Mouse (Mus musculus) liver, embryonic 14.5 days (tissue): ENCODE data around the gene Ikzf1. TPM values are rescaled to one million over a fixed set of nuclear protein-coding genes. Genes with fewer than 3 reads are reported as not detected.

Source experiments
- ATAC-seq: fragments of 200-750 bp; cut with Nextera tagmentation; 2 replicates; pipeline ENCODE4 v1.8.0; 2017; ENCODE audit warnings: moderate number of reproducible peaks, mild to moderate bottlenecking, moderate library complexity; ENCODE audit not compliant: insufficient read depth
- DNase-seq, 3 experiments: peaks; one replicate each; pipeline ENCODE4 v3.0.0-alpha.2; 2012 to 2013; ENCODE audit warnings: low read depth in 3 of 3, low spot score in 3 of 3
- H3K27ac ChIP-seq: fragments of 300-500 bp; sonication (generic); 2 replicates; pipeline ENCODE4 v1.5.1; 2014; ENCODE audit warnings: moderate library complexity, mild to moderate bottlenecking, control low read depth, inconsistent platforms
- H3K27me3 ChIP-seq: fragments of 300-500 bp; sonication (generic); 2 replicates; pipeline ENCODE4 v1.6.1; 2014; ENCODE audit warnings: mild to moderate bottlenecking, low read length, moderate library complexity; ENCODE audit not compliant: control insufficient read depth, insufficient read depth
- H3K36me3 ChIP-seq: fragments of 300-500 bp; sonication (generic); replicated peaks from 2 replicates; pipeline ENCODE4 v1.6.1; 2014; ENCODE audit warnings: low read depth; ENCODE audit not compliant: control insufficient read depth, insufficient read depth
- H3K4me1 ChIP-seq, 2 experiments: fragments of 200-500 bp in 1 of 2; fragments of 300-500 bp in 1 of 2; sonication (generic) in 1 of 2; replicated peaks; 2 replicates each; pipeline ENCODE4 v1.6.1; 2012 to 2014; ENCODE audit warnings: antibody characterized with exemption in 1 of 2, inconsistent platforms in 1 of 2, low read length in 1 of 2; ENCODE audit not compliant: control insufficient read depth in 2 of 2, insufficient read depth in 2 of 2
- H3K4me2 ChIP-seq: fragments of 300-500 bp; sonication (generic); 2 replicates; pipeline ENCODE4 v1.6.1; 2014; ENCODE audit warnings: low read depth, mild to moderate bottlenecking, control low read depth, moderate library complexity
- H3K4me3 ChIP-seq, 2 experiments: fragments of 200-500 bp in 1 of 2; fragments of 300-500 bp in 1 of 2; sonication (generic) in 1 of 2; 2 replicates each; pipeline ENCODE4 v1.5.1; 2012 to 2014; ENCODE audit warnings: low read depth in 2 of 2, low read length in 2 of 2, mild to moderate bottlenecking in 2 of 2, control low read depth in 1 of 2, inconsistent platforms in 1 of 2, moderate library complexity in 1 of 2; ENCODE audit not compliant: insufficient read depth in 1 of 2
- H3K9ac ChIP-seq: fragments of 300-500 bp; sonication (generic); replicated peaks from 2 replicates; pipeline ENCODE4 v1.6.1; 2014; ENCODE audit warnings: mild to moderate bottlenecking, control low read depth, moderate library complexity
- H3K9me3 ChIP-seq: fragments of 300-500 bp; sonication (generic); 2 replicates; pipeline ENCODE4 v1.6.1; 2016; ENCODE audit warnings: low read length, mixed read lengths; ENCODE audit not compliant: control insufficient read depth
- CTCF ChIP-seq: IDR thresholded peaks from 2 replicates; pipeline ENCODE4 v1.5.1; 2016; ENCODE audit warnings: antibody characterized with exemption, low read depth, control low read depth
- EP300 ChIP-seq: IDR thresholded peaks from 2 replicates; pipeline ENCODE4 v1.6.1; 2016; ENCODE audit warnings: antibody characterized with exemption, low read depth
- WGBS: fragments of 180-500 bp; shearing (Covaris S2); extraction: QIAGEN DNeasy Blood & Tissue Kit; methylation state at CpG from one replicate; pipeline ENCODE4 v1.1.7; 2014; ENCODE audit not compliant: insufficient replicate concordance; 5-methylcytosine and 5-hydroxymethylcytosine counted together
- polyA plus RNA-seq, 2 experiments: library from polyadenylated mRNA; depleted of rRNA in 1 of 2; stranded (reverse) in 1 of 2; unstranded in 1 of 2; fragments of >200 nt; fragmentation: Nextera tagmentation in 1 of 2; extraction: Ambion mirVana in 1 of 2; gene quantifications; 2 replicates each; pipeline versions ENCODE4 v1.2.1 to v1.2.3; 2012 to 2014

Gene Ikzf1
- polyA plus RNA-seq (2012; rRNA removed) (63.3 and 65.4 TPM in 2 replicates), polyA plus RNA-seq (2014; fragmentation: Nextera tagmentation; extraction: Ambion mirVana) (46.6 and 60.5 TPM in 2 replicates)

DNA sequence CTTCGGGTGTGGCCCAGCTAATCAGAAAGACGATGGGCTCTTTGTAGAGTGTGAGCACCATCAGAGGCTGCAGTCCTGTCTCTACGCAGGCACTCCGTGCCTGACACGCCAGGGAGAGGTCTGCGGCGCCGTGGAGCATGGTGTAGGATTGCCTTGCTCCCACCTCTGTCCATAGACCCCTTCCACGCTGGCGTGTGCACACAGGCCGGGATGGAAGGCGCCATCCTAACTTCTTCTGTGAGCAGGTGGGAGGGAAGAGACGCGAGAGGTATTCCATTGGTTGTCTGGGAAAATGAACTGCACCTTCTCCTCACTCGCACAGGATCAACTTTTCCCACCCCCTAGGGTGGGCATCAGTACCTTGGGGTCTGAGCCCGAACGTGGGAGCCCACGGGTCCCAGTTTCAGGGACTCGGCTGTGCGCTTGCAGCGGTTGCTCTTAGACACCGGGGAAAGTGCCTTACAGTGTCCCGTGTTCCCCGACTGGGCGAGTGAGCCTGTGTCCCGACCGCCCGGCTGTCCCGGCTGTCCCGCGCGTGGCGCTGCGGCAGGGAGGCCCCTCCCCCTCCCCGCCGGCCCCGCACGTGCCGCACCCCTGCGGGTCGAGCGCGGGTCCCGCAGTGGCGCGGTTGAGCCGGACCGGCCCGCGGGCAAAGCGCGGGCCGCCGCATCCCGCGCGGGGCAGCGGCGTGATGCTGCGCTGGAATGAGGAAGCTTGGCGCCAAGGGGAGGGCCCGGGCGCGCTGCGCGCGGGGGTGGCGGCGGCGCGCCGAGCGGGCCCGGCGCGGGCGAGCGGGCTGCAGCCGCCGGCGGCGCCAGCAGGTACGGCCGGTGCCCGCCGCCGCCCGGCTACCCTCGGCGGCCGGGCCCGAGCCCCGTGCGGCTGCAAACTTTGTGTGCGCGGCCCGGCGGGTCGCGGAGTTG is at the start of gene Ikzf1:
Gene Ikzf1, plus strand, starts transcription at position 74 of the 923 bp plus-strand sequence.
- under 1% methylated on average over 100 of the region's 100 CpGs for WGBS
- peak within 1 kb of the TSS; percentile 72 for H3K27ac ChIP-seq

DNA sequence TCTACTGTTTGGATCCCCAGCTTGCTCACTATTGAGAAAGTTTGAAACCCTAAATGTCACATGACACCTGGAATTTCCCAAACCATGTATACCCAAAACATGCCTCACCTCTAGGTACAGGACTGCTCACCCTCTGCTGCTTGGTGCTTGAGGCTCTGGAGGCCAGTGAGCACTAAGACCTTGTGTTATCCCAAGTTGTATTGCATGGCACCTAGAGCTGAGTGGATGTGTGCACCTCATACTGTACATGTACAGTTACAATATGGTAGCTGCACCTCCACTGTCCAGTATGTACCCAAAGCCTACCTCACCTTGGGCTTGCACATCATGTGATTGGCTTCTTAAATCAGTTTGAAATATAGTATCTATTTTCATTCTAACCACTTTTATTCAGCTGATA is 40.5 kb upstream of the Ikzf1 start:
- no peak for DNase-seq
- no peaks in the 10 kb centered on the region for H3K4me1 ChIP-seq
- no peak overlapping the region for H3K9ac ChIP-seq
- TF ChIP-seq EP300 (no peak), CTCF (no peak)
- H3K27me3 ChIP-seq, result no peaks in the 10 kb centered on the region
- H3K36me3 ChIP-seq, result no peaks in the 10 kb centered on the region
- ATAC-seq, result no peak
- H3K27ac ChIP-seq, result no peak overlapping the region
- H3K4me2 ChIP-seq, result no peak overlapping the region
- no peak overlapping the region for H3K4me3 ChIP-seq
- no peaks in the 10 kb centered on the region for H3K9me3 ChIP-seq

More for the DNA sequence above, at the start of gene Ikzf1:
- H3K9ac ChIP-seq, result peak within 1 kb of the TSS; percentile 97
- peak within 1 kb of the TSS; percentile 94 for H3K4me2 ChIP-seq
- H3K9me3 ChIP-seq, result no peaks in the 10 kb centered on the region
- no peak for TF ChIP-seq CTCF
- TF ChIP-seq EP300, result 0 out of 2 replicates have a peak, but pooled peaks have one; percentile 34
- H3K4me3 ChIP-seq, result peak within 1 kb of the TSS; percentile 86 to 87
- peaks cover 17 to 27% of the 10 kb centered on the region in 2 experiments for H3K4me1 ChIP-seq
- ATAC-seq, result peak; percentile 81
- H3K27me3 ChIP-seq, result peaks cover 2% of the 10 kb centered on the region
- no peaks in the 10 kb centered on the region for H3K36me3 ChIP-seq
- DNase-seq, result peak; percentile 57 to 70 (median 63)

DNA sequence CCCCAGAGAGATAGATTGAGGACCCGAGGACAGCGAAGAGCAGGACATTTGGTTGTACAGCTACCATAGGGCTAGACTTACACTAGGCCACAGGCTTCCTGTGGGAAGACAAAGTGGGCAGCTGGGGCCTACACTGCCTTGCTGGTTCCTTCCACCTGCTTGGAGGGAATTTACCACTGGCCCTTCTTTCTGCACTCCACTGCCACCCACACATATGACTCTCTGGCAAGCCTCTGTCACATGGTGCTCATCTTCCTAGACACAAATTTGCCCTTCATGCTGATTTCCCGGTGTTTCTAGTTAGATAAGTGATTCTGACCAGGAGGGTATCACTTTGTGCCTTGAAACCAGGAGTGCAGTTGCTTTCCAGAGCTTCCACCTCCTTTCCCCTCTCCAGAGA is 28.4 kb upstream of the Ikzf1 start:
- Histone ChIP-seq H3K4me3 (no peak overlapping the region), H3K4me2 (no peak overlapping the region), H3K27ac (peak overlapping the region; percentile 30), H3K9ac (no peak overlapping the region; the same call in 1 of the 2 replicates), H3K36me3 (no peaks in the 10 kb centered on the region), H3K27me3 (no peaks in the 10 kb centered on the region), H3K9me3 (no peaks in the 10 kb centered on the region), H3K4me1 (peaks cover 14 to 29% of the 10 kb centered on the region in 2 experiments)
- DNase-seq (no peak), ATAC-seq (peak; percentile 32; the same call in 1 of the 2 replicates)
- WGBS, result 25% methylated on average over 3 of the region's 3 CpGs
- TF ChIP-seq CTCF, result no peak
- no peak for TF ChIP-seq EP300

DNA sequence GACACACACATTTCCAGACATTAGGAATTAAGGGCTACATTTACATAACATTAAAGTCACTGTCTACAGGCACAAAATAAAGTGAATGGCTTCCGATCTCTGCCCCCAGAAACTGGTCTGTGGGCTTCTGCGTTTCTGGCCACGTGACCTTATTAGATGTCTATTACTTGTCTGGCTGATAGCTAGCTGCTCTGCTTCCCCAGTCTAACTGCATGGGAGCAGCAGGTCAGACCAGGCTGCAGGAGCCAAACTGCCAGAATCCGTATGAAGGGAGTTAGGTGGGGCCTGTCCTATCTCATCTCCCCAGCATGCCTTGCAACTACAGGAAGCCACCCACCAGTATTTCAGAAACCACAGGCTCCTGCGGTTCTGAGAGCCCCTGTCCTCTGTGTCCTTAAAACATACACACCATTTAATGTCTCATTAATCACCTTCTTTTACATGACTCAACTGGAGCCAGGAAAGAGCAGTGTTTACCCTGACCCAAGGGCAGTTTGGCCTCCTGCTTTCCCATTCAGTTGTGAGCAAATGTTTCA is 27.7 kb upstream of the Ikzf1 start:
- H3K9me3 ChIP-seq, result no peaks in the 10 kb centered on the region
- H3K36me3 ChIP-seq, result no peaks in the 10 kb centered on the region
- peak overlapping the region; percentile 23 for H3K4me2 ChIP-seq
- ATAC-seq (peak; percentile 88), DNase-seq (peak; percentile 49 to 50 (median 49))
- H3K27me3 ChIP-seq, result no peaks in the 10 kb centered on the region
- WGBS, result 6% methylated on average over 5 of the region's 5 CpGs
- H3K4me1 ChIP-seq, result peaks cover 14 to 29% of the 10 kb centered on the region in 2 experiments
- peak overlapping the region; percentile 44 for H3K27ac ChIP-seq
- peak overlapping the region; percentile 28 for H3K9ac ChIP-seq
- no peak overlapping the region for H3K4me3 ChIP-seq
- TF ChIP-seq EP300 (peak; percentile 55), CTCF (no peak)

DNA sequence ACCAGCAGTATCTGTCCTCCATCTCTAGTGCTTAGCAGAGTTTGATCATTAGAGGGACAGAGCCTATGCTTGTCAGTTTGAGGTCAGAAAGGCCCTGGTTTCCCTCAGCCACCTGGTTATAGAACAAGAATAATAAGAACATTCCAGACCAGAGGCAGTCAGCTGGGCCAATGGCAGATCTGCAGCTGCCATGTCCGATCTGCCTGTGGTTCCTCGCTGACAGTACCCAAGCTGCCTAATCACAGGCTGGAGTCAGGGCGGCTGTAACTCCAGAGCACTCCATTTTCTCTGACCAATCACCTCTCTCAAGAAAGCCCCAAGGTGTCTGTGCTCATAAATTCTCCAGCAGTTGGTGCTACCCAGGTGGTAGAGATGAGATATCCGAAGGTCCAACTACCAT is 27.2 kb upstream of the Ikzf1 start:
- Histone ChIP-seq H3K4me3 (no peak overlapping the region), H3K27ac (peak overlapping the region; percentile 44), H3K4me1 (peaks cover 14 to 29% of the 10 kb centered on the region in 2 experiments), H3K4me2 (peak overlapping the region; percentile 23), H3K36me3 (no peaks in the 10 kb centered on the region), H3K9ac (no peak overlapping the region; the same call in 1 of the 2 replicates), H3K9me3 (no peaks in the 10 kb centered on the region), H3K27me3 (no peaks in the 10 kb centered on the region)
- 47% methylated on average over 4 of the region's 4 CpGs for WGBS
- DNase-seq (no peak), ATAC-seq (no peak)
- TF ChIP-seq CTCF (no peak), EP300 (no peak)
